Mouse (Mus musculus): ENCODE results near the gene Prpf31.
"Not testable (repeated sequence)": the region's sequence is repeated elsewhere in the genome, so short reads cannot be mapped to it uniquely, and the experiment has no call there.

Gene Prpf31

GRCm38 (mm10) chr7:3629543-3630477 lies at the start of gene Prpf31, which contains the start of gene Tfpt:
Gene Prpf31, plus strand, starts transcription at chr7:3629985.
Gene Tfpt, minus strand, starts transcription at chr7:3629929.
- peak; percentile 90 for DNase-seq (ENCODE audit: low spot score)

- DNase-seq (ENCODE audit: low spot score), result no peak
Observed at GRCm38 (mm10) chr7:3580029-3580428, 49.8 kb upstream of the Prpf31 start.

GRCm38 (mm10) chr7:3585763-3586162 lies 44.0 kb upstream of the Prpf31 start:
- no peak for DNase-seq (ENCODE audit: low spot score)

- DNase-seq (ENCODE audit: low spot score), result no peak
Observed at GRCm38 (mm10) chr7:3586255-3586654, 43.5 kb upstream of the Prpf31 start.

GRCm38 (mm10) chr7:3587292-3587691 lies 42.5 kb upstream of the Prpf31 start:
- no peak for DNase-seq (ENCODE audit: low spot score)

- DNase-seq (ENCODE audit: low spot score), result no peak
Observed at GRCm38 (mm10) chr7:3590550-3590949, 39.2 kb upstream of the Prpf31 start.

GRCm38 (mm10) chr7:3591534-3591933 lies 38.3 kb upstream of the Prpf31 start:
- DNase-seq (ENCODE audit: low spot score), result no peak

- no peak for DNase-seq (ENCODE audit: low spot score)
Observed at GRCm38 (mm10) chr7:3593855-3594254, 35.9 kb upstream of the Prpf31 start.

GRCm38 (mm10) chr7:3594686-3595085 lies 35.1 kb upstream of the Prpf31 start:
- no peak for DNase-seq (ENCODE audit: low spot score)

GRCm38 (mm10) chr7:3595146-3595545 lies 34.6 kb upstream of the Prpf31 start:
- peak; percentile 17 for DNase-seq (ENCODE audit: low spot score)

- DNase-seq (ENCODE audit: low spot score), result not testable (repeated sequence)
Observed at GRCm38 (mm10) chr7:3597755-3598154, 32.0 kb upstream of the Prpf31 start.

GRCm38 (mm10) chr7:3601119-3601518 lies 28.7 kb upstream of the Prpf31 start:
- DNase-seq (ENCODE audit: low spot score), result peak; percentile 23

GRCm38 (mm10) chr7:3606798-3607197 lies 23.0 kb upstream of the Prpf31 start:
- no peak for DNase-seq (ENCODE audit: low spot score)

- DNase-seq (ENCODE audit: low spot score), result no peak
Observed at GRCm38 (mm10) chr7:3607391-3607790, 22.4 kb upstream of the Prpf31 start.

- no peak for DNase-seq (ENCODE audit: low spot score)
Observed at GRCm38 (mm10) chr7:3608668-3609067, 21.1 kb upstream of the Prpf31 start.

GRCm38 (mm10) chr7:3609082-3609481 lies 20.7 kb upstream of the Prpf31 start:
- no peak for DNase-seq (ENCODE audit: low spot score)

- DNase-seq (ENCODE audit: low spot score), result no peak
Observed at GRCm38 (mm10) chr7:3610437-3610836, 19.3 kb upstream of the Prpf31 start.

- DNase-seq (ENCODE audit: low spot score), result no peak
Observed at GRCm38 (mm10) chr7:3611006-3611405, 18.8 kb upstream of the Prpf31 start.

GRCm38 (mm10) chr7:3614021-3614420 lies 15.8 kb upstream of the Prpf31 start:
- DNase-seq (ENCODE audit: low spot score), result no peak

GRCm38 (mm10) chr7:3616057-3616388 lies 13.8 kb upstream of the Prpf31 start, which contains the start of gene Oscar:
Gene Oscar, minus strand, starts transcription at chr7:3616157.
- DNase-seq (ENCODE audit: low spot score), result no peak

GRCm38 (mm10) chr7:3616389-3617241 lies 13.2 kb upstream of the Prpf31 start:
- no peak for DNase-seq (ENCODE audit: low spot score)

GRCm38 (mm10) chr7:3617242-3617995 lies 12.4 kb upstream of the Prpf31 start, which contains the start of gene Ndufa3:
Gene Ndufa3, plus strand, starts transcription at chr7:3617373.
- peak; percentile 75 for DNase-seq (ENCODE audit: low spot score)

Measured in spleen, adult 12 weeks (tissue).